In genomic region chr2:153278357-153278756, GRCm38 (mm10) we compare ENCODE assay signal across 25 mouse cellular contexts. TPM values are rescaled to one million over a fixed set of nuclear protein-coding genes. Genes with fewer than 3 reads are reported as not detected.
DNase-seq lines count a peak whose midpoint lies in the region; ATAC-seq and TF ChIP-seq lines count a peak whose summit lies in the region.
"Had no signal": no experiment of that assay in that cellular context is flagged by ENCODE, and none has a peak within 500 bp of the region (broad histone marks: within the 10 kb centered on the region; RNA-seq: fewer than 3 reads in every experiment).

No protein-coding gene starts in this region.

- 50% methylated on average over 5 of the region's 5 CpGs for WGBS in thymus, adult 2 months
- 86% methylated on average over 5 of the region's 5 CpGs for WGBS in heart, adult 2 months
- 75% methylated on average over 5 of the region's 5 CpGs for WGBS in liver, embryonic 12.5 days (ENCODE audit: insufficient replicate concordance)

- no peaks in the 10 kb centered on the region for H3K27me3 ChIP-seq in thymus, adult 2 months (ENCODE audit: control insufficient read depth, insufficient read depth, low read length)
- H3K27me3 ChIP-seq in heart, adult 2 months (ENCODE audit: control insufficient read depth, insufficient read depth, low read length): no peaks in the 10 kb centered on the region
- H3K27me3 ChIP-seq in liver, embryonic 12.5 days (replicated peaks): no peaks in the 10 kb centered on the region
- H3K27me3 ChIP-seq: heart, embryonic 13.5 days; neural tube, embryonic 13.5 days had no signal

- peaks cover 21% of the 10 kb centered on the region for H3K4me1 ChIP-seq in thymus, adult 2 months (replicated peaks; ENCODE audit: control insufficient read depth, insufficient read depth, low read length)
- no peaks in the 10 kb centered on the region for H3K4me1 ChIP-seq in heart, adult 2 months (ENCODE audit: control insufficient read depth, insufficient read depth, low read length)
- peaks cover 20% of the 10 kb centered on the region for H3K4me1 ChIP-seq in liver, embryonic 12.5 days
- H3K4me1 ChIP-seq: heart, embryonic 13.5 days; neural tube, embryonic 13.5 days had no signal

- TF ChIP-seq CTCF in thymus, adult 2 months (IDR thresholded peaks at IDR 0.05; ENCODE audit: borderline replicate concordance, control insufficient read depth, extremely low read depth, insufficient read depth, low read length, poor library complexity): no peak
- no peak for TF ChIP-seq CTCF in heart, adult 2 months (IDR thresholded peaks at IDR 0.05)

- H3K4me2 ChIP-seq in liver, embryonic 12.5 days: no peak overlapping the region
- H3K4me2 ChIP-seq: heart, embryonic 13.5 days; neural tube, embryonic 13.5 days had no signal

- no peak overlapping the region for H3K9ac ChIP-seq in heart, adult 2 months (ENCODE audit: low read depth, low read length)
- no peak overlapping the region for H3K9ac ChIP-seq in liver, embryonic 12.5 days
- H3K9ac ChIP-seq: forebrain, postnatal 0 days; heart, embryonic 13.5 days; neural tube, embryonic 13.5 days had no signal

- intact Hi-C loops in heart, adult 2 months (cut with DNase I): no loop called here

- no peak overlapping the region for H3K4me3 ChIP-seq in thymus, adult 2 months (ENCODE audit: control insufficient read depth, insufficient read depth, low read length)
- no peak overlapping the region for H3K4me3 ChIP-seq in heart, adult 2 months
- H3K4me3 ChIP-seq in liver, embryonic 12.5 days: no peak overlapping the region
- H3K4me3 ChIP-seq: embryonic facial prominence, embryonic 10.5 days; heart, embryonic 13.5 days; limb, embryonic 10.5 days; neural tube, embryonic 13.5 days had no signal

- DNase-seq in thymus, adult 2 months: peak; percentile 70
- peak; percentile 65 for DNase-seq in thymus, postnatal 4 days
- DNase-seq in heart, adult 2 months: no peak
- no peak for DNase-seq in right cerebral cortex, postnatal 36 days (ENCODE audit: low spot score in 2 of 2)
- DNase-seq: adrenal gland, adult 2 months; B cell, adult 2 months; cerebellum, adult 11 months; cerebellum, adult 9-11 months; forebrain, postnatal 0 days; gastrocnemius, postnatal 14 days; heart, adult 18-20 months; heart, postnatal 14 days; kidney, adult 18-20 months; kidney, postnatal 10 days; liver; right cerebral cortex, adult 18-20 months had no signal

- no peaks in the 10 kb centered on the region for H3K79me2 ChIP-seq in heart, adult 2 months (replicated peaks; ENCODE audit: control insufficient read depth, insufficient read depth, low read length)

- TF ChIP-seq EP300 in heart, adult 2 months (IDR thresholded peaks at IDR 0.05; ENCODE audit: insufficient read depth, low read depth, low read length): no peak

- H3K36me3 ChIP-seq in thymus, adult 2 months (ENCODE audit: control insufficient read depth, insufficient read depth, low read length): no peaks in the 10 kb centered on the region
- no peaks in the 10 kb centered on the region for H3K36me3 ChIP-seq in heart, adult 2 months (ENCODE audit: control insufficient read depth, insufficient read depth, low read length)
- no peaks in the 10 kb centered on the region for H3K36me3 ChIP-seq in liver, embryonic 12.5 days
- H3K36me3 ChIP-seq: embryonic facial prominence, embryonic 10.5 days; heart, embryonic 13.5 days; limb, embryonic 10.5 days; neural tube, embryonic 13.5 days had no signal

- TF ChIP-seq POLR2A in thymus, adult 2 months (IDR thresholded peaks at IDR 0.05; ENCODE audit: control insufficient read depth, extremely low read depth, insufficient read depth, low read length, poor library complexity): no peak
- no peak for TF ChIP-seq POLR2A in heart, adult 2 months (IDR thresholded peaks at IDR 0.05; ENCODE audit: insufficient read depth, low read depth, low read length)

- peak; percentile 92 for ATAC-seq in CD4-positive, CD25-positive, alpha-beta regulatory T cell, adult 4 months
- peak; percentile 89 for ATAC-seq in activated CD4-positive, CD25-positive, alpha-beta regulatory T cell, adult 4 months
- no peak for ATAC-seq in liver, embryonic 12.5 days
- ATAC-seq: forebrain, postnatal 0 days had no signal

- H3K9me3 ChIP-seq in liver, embryonic 12.5 days (replicated peaks): peaks cover 4% of the 10 kb centered on the region; the same call in 1 of the 2 replicates
- H3K9me3 ChIP-seq: embryonic facial prominence, embryonic 10.5 days; heart, embryonic 13.5 days; limb, embryonic 10.5 days; neural tube, embryonic 13.5 days had no signal

- H3K27ac ChIP-seq in thymus, adult 2 months (ENCODE audit: control insufficient read depth, insufficient read depth, low read length): peak overlapping the region; percentile 41; the same call in 1 of the 2 replicates
- H3K27ac ChIP-seq in heart, adult 2 months: no peak overlapping the region
- H3K27ac ChIP-seq in liver, embryonic 12.5 days: no peak overlapping the region
- H3K27ac ChIP-seq: embryonic facial prominence, embryonic 10.5 days; heart, embryonic 13.5 days; limb, embryonic 10.5 days; macrophage; neural tube, embryonic 13.5 days; stomach, postnatal 0 days had no signal

RNA-seq across cellular contexts. Expression of gene Kif3b, which starts 12.9 kb away (rescaled TPM):
- 10 to 100 TPM; 11.2 to 13.0 TPM for polyA plus RNA-seq in CD4-positive, CD25-positive, alpha-beta regulatory T cell, adult 4 months (2017; shearing (Covaris generic))
- polyA plus RNA-seq in activated CD4-positive, CD25-positive, alpha-beta regulatory T cell, adult 4 months (2017; shearing (Covaris generic)): 10 to 100 TPM in 1 of 2 experiments, 1 to 10 TPM in 1; 9.4 to 11.1 TPM
- 13.0 and 15.7 TPM in 2 replicates for polyA plus RNA-seq in thymus, adult 2 months (2012; rRNA removed)
- total RNA-seq in heart, adult 2 months (2021): 1 to 10 TPM; 7.7 to 8.2 TPM
- polyA plus RNA-seq in heart, adult 2 months (2012; rRNA removed): 3.8 and 6.6 TPM in 2 replicates
- polyA plus RNA-seq in liver, embryonic 12.5 days (2016; fragmentation: Nextera tagmentation; extraction: Ambion mirVana): 2.7 and 2.9 TPM in 2 replicates

RNA-seq across cellular contexts. Expression of gene Pofut1, which starts 37.0 kb away (rescaled TPM):
- polyA plus RNA-seq in CD4-positive, CD25-positive, alpha-beta regulatory T cell, adult 4 months (2017; shearing (Covaris generic)): 10 to 100 TPM in 1 of 2 experiments, 1 to 10 TPM in 1; 9.4 to 11.9 TPM
- polyA plus RNA-seq in activated CD4-positive, CD25-positive, alpha-beta regulatory T cell, adult 4 months (2017; shearing (Covaris generic)): 1 to 10 TPM; 8.8 to 9.4 TPM
- 30.2 and 30.8 TPM in 2 replicates for polyA plus RNA-seq in thymus, adult 2 months (2012; rRNA removed)
- 10 to 100 TPM; 12.6 to 13.3 TPM for total RNA-seq in heart, adult 2 months (2021)
- polyA plus RNA-seq in heart, adult 2 months (2012; rRNA removed): 12.1 and 17.7 TPM in 2 replicates
- polyA plus RNA-seq in liver, embryonic 12.5 days (2016; fragmentation: Nextera tagmentation; extraction: Ambion mirVana): 3.6 and 4.3 TPM in 2 replicates

RNA-seq across cellular contexts. Expression of gene Plagl2, which starts 37.1 kb away (rescaled TPM):
- polyA plus RNA-seq in CD4-positive, CD25-positive, alpha-beta regulatory T cell, adult 4 months (2017; shearing (Covaris generic)): 10 to 100 TPM; 20.2 to 23.1 TPM
- polyA plus RNA-seq in activated CD4-positive, CD25-positive, alpha-beta regulatory T cell, adult 4 months (2017; shearing (Covaris generic)): 10 to 100 TPM; 20.9 to 26.3 TPM
- polyA plus RNA-seq in thymus, adult 2 months (2012; rRNA removed): 29.3 and 34.4 TPM in 2 replicates
- 1 to 10 TPM; 3.5 to 4.1 TPM for total RNA-seq in heart, adult 2 months (2021)
- 3.0 and 4.7 TPM in 2 replicates for polyA plus RNA-seq in heart, adult 2 months (2012; rRNA removed)
- 24.4 and 26.8 TPM in 2 replicates for polyA plus RNA-seq in liver, embryonic 12.5 days (2016; fragmentation: Nextera tagmentation; extraction: Ambion mirVana)

RNA-seq across cellular contexts. Expression of gene Tspyl3, which starts 53.1 kb away (rescaled TPM):
- polyA plus RNA-seq in CD4-positive, CD25-positive, alpha-beta regulatory T cell, adult 4 months (2017; shearing (Covaris generic)): 10 to 100 TPM; 23.8 to 25.2 TPM
- polyA plus RNA-seq in activated CD4-positive, CD25-positive, alpha-beta regulatory T cell, adult 4 months (2017; shearing (Covaris generic)): 10 to 100 TPM; 25.3 to 25.6 TPM
- 44.6 and 45.4 TPM in 2 replicates for polyA plus RNA-seq in thymus, adult 2 months (2012; rRNA removed)
- total RNA-seq in heart, adult 2 months (2021): 1 to 10 TPM in 1 of 2 experiments, under 1 TPM in 1; 0.94 to 1.2 TPM
- polyA plus RNA-seq in heart, adult 2 months (2012; rRNA removed): 2.1 and 3.0 TPM in 2 replicates
- polyA plus RNA-seq in liver, embryonic 12.5 days (2016; fragmentation: Nextera tagmentation; extraction: Ambion mirVana): 4.1 and 4.6 TPM in 2 replicates

Comparison
In these comparisons a context has a peak if more than half of its experiments do, and no peak if none do; other contexts are left out.
1. DNase-seq: peak in thymus, adult 2 months (single experiment) and thymus, postnatal 4 days (single experiment); none in heart, adult 2 months (0 of 2) and right cerebral cortex, postnatal 36 days (0 of 2).